ENCODE assay signal across 10 mouse cellular contexts in genomic region chr14:25471035-25471434, GRCm38 (mm10). TPM values are rescaled to one million over a fixed set of nuclear protein-coding genes. Genes with fewer than 3 reads are reported as not detected.
DNase-seq lines count a peak whose midpoint lies in the region; ATAC-seq lines count a peak whose summit lies in the region.
"Had no signal": no experiment of that assay in that cellular context is flagged by ENCODE, and none has a peak within 500 bp of the region (broad histone marks: within the 10 kb centered on the region; RNA-seq: fewer than 3 reads in every experiment).

No protein-coding gene starts in this region.

- H3K4me1 ChIP-seq in forebrain, embryonic 13.5 days, result peaks cover 98% of the 10 kb centered on the region
- H3K4me1 ChIP-seq in midbrain, embryonic 13.5 days (replicated peaks), result peaks cover 98% of the 10 kb centered on the region

- WGBS in forebrain, embryonic 13.5 days, result 59% methylated on average over 2 of the region's 2 CpGs
- WGBS in midbrain, embryonic 13.5 days, result 50% methylated on average over 2 of the region's 2 CpGs

- DNase-seq in heart, adult 11 months, result peak; percentile 93
- DNase-seq in heart, postnatal 36 days, result no peak
- peak; percentile 49 for DNase-seq in lung, postnatal 36 days
- DNase-seq in lung, postnatal 25 days (ENCODE audit: low spot score), result no peak
- no peak for DNase-seq in layer of hippocampus, postnatal 10 days (ENCODE audit: low spot score in 2 of 2)
- no peak for DNase-seq in layer of hippocampus, adult 8-10 months (ENCODE audit: low spot score in 2 of 2)
- DNase-seq: adrenal gland, postnatal 14 days had no signal

- ATAC-seq in forebrain, embryonic 13.5 days, result no peak
- ATAC-seq in midbrain, embryonic 13.5 days, result no peak

- H3K36me3 ChIP-seq in forebrain, embryonic 13.5 days (ENCODE audit: poor library complexity, severe bottlenecking), result 0 out of 2 replicates have a peak, but pooled peaks cover 6% of the 10 kb centered on the region
- peaks cover 3% of the 10 kb centered on the region; the same call in 1 of the 2 replicates for H3K36me3 ChIP-seq in midbrain, embryonic 13.5 days
- H3K36me3 ChIP-seq: embryonic facial prominence, embryonic 15.5 days had no signal

- no peaks in the 10 kb centered on the region for H3K9me3 ChIP-seq in forebrain, embryonic 13.5 days (replicated peaks)
- H3K9me3 ChIP-seq in midbrain, embryonic 13.5 days, result no peaks in the 10 kb centered on the region
- H3K9me3 ChIP-seq: embryonic facial prominence, embryonic 15.5 days had no signal

- H3K27me3 ChIP-seq in forebrain, embryonic 13.5 days, result no peaks in the 10 kb centered on the region
- no peaks in the 10 kb centered on the region for H3K27me3 ChIP-seq in midbrain, embryonic 13.5 days
- H3K27me3 ChIP-seq: embryonic facial prominence, embryonic 15.5 days had no signal

- H3K4me3 ChIP-seq in forebrain, embryonic 13.5 days, result no peak overlapping the region
- no peak overlapping the region for H3K4me3 ChIP-seq in midbrain, embryonic 13.5 days (replicated peaks)
- H3K4me3 ChIP-seq: embryonic facial prominence, embryonic 15.5 days had no signal

- no peak overlapping the region for H3K4me2 ChIP-seq in forebrain, embryonic 13.5 days
- no peak overlapping the region for H3K4me2 ChIP-seq in midbrain, embryonic 13.5 days (replicated peaks)
- H3K4me2 ChIP-seq: embryonic facial prominence, embryonic 15.5 days had no signal

- intact Hi-C loops in heart, postnatal 36 days (cut with DNase I), result loop anchor here (5.0 kb wide), 1 partner anchor 156 kb away; no protein-coding TSS in a partner anchor

- 0 out of 2 replicates have a peak overlapping the region, but pooled peaks have one; percentile 9 for H3K9ac ChIP-seq in forebrain, embryonic 13.5 days
- no peak overlapping the region for H3K9ac ChIP-seq in midbrain, embryonic 13.5 days (replicated peaks)
- H3K9ac ChIP-seq: embryonic facial prominence, embryonic 15.5 days had no signal

- H3K27ac ChIP-seq in forebrain, embryonic 13.5 days, result peak overlapping the region; percentile 46; the same call in 1 of the 2 replicates
- peak overlapping the region; percentile 35; the same call in 1 of the 2 replicates for H3K27ac ChIP-seq in midbrain, embryonic 13.5 days
- H3K27ac ChIP-seq: embryonic facial prominence, embryonic 15.5 days had no signal

RNA-seq across cellular contexts. Expression of gene Zmiz1, which starts 12.1 kb away (rescaled TPM):
- 10 to 100 TPM; 38.8 to 41.7 TPM for total RNA-seq in heart, postnatal 36 days (2021)
- 57.2 and 61.3 TPM in 2 replicates for polyA plus RNA-seq in forebrain, embryonic 13.5 days (2015; fragmentation: Nextera tagmentation; extraction: Ambion mirVana)
- 68.8 and 80.3 TPM in 2 replicates for polyA plus RNA-seq in midbrain, embryonic 13.5 days (2015; fragmentation: Nextera tagmentation; extraction: Ambion mirVana)
- 100 to 1,000 TPM; 115 to 128 TPM for total RNA-seq in layer of hippocampus, postnatal 10 days (2021)
- 100 to 1,000 TPM in 1 of 4 experiments, 10 to 100 TPM in 3; 77.0 to 102 (median 92.7) TPM for total RNA-seq in layer of hippocampus, adult 8-10 months (2022)

Comparison
In these comparisons a context has a peak if more than half of its experiments do, and no peak if none do; other contexts are left out.
1. DNase-seq: peak in heart, adult 11 months (single experiment) and lung, postnatal 36 days (single experiment); none in heart, postnatal 36 days (0 of 2), lung, postnatal 25 days (single experiment), layer of hippocampus, postnatal 10 days (0 of 2) and layer of hippocampus, adult 8-10 months (0 of 2).